Mouse (Mus musculus) regulatory T cell (primary cell): ENCODE results near the gene Csrnp2.

Experiments
- in situ Hi-C: fragments of 300-600 bp; cut with MboI, MseI; formaldehyde crosslinking; loops from one replicate; pipeline ENCODE4 v1.15.1; 2025; ENCODE audit warnings: high pct_unique_total_duplicates

The Csrnp2 gene

DNA sequence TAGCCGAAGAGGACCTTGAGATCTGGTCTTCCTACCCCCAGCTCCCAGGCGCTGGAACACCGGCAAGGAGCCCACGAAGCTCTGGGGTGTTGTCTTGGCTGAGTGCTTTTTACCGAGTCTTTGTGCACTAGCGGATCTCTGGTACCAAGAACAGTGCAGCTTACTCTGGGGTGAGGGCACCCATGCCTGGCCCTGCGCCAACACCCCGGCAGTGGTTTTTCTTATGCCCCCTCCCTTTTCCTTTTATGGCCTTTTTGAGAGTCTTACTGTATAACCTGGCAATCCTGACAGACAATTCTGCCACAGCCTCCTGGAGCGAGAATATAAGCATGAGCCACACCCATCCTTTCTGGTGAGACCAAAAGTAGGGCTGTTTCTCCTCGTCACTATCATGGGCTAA is 16.9 kb downstream of the Csrnp2 start:
- in situ Hi-C loops = no loop called here

DNA sequence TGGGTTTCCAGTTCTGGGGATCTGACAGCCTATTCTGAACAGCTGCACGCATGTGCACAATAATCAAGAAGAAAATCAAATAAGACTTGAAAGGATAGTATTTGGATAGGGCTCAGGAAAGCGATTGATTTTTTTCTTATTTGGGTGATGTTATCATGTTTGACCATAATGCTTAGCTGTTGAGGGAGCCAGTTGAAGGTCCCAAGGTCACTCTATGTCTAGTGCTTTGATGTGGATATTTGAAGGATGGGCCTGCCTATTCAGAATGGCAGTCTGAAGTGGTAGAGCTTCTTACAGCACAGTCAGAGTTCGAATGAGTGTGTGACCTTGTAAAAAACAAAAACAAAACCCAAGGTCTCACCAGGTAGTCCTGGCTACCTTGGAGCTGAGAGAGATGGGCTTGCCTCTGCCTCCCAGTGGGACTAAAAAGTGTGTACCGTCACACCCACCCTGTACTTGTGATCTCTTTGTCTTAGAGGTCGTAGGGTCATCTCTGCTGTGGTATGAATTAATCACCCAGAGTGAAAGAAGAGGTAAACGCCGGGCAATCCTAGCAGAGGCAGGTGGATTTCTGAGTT is 21.3 kb downstream of the Csrnp2 start:
- in situ Hi-C loops = no loop called here

DNA sequence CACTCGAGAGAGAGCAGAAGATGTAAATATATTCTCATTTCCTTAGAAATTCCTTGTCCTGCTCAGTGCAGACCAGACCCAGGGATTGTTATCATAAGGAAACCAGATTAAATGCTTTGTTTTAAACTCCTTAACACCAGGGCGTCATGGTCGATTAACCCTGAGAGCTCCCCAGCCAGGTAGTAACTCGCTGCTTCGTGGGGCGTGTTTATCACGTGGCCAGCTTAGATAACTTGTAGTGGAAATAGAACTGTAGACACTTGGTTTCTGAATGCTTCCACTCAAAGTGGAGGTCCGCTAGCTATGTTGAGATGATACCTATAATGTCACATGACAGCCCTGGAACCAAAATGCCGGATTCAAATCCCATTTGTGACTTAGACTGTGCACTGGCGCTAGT is 25.3 kb downstream of the Csrnp2 start:
- in situ Hi-C loops = no loop called here

DNA sequence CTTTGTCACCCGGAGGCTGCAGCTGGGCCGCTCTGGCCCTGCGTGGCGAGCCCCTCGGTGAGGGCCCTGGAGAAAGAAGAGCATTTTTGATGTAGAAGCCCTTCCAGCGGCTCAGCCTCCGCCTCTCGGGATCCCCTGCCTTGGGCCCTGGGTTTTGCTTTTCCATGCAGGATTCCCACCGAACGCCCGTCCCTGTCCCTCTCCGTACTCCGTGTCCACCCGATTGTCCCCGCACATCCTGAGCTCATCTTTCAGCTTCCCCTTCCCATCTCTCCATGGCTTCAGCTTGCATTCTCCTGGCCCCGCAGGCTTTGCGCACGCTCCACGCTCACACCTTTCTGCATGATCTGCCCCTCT is 26.1 kb downstream of the Csrnp2 start:
- in situ Hi-C loops = no loop called here

DNA sequence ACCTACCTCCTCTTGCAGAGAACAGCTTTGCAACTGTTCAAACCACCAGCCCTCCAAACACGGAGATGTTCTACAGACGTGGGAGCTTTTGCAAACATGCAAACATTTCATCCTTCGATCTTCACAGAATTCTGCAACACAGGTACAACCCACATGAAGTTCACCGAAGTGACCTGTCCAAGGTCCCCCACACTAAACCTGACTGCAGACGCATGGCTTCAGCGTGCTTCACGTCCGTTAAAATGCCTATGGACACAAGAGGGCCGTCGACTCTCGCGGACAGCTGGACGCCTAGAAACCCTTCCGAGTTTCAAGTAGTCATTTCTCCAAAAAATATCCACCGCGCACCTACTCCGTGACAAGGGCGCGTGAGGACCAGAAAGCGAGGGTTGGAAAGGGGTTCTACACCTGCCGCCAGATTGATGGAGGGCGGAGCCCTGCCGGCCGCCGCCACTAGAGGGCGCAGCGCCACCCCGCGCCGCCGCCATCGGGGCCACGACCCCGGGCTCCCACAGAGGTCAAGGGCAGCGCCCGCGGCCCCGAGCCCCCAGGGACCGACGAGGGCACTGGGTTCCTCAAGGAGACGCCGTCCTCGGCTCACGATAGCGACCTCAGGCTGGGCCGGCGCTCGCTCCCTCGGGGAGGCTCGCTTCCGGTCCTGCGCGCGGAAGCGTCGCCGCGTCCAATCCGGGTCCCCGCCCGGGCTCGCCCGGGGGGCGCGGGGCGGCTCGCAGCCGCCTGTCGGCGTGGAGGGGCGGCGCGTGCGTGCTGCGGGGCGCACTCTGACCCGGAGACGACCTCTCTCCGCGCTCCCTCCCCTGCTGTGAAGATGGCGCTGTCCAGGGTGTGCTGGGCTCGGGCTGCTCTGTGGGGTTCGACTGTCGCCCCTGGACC is 26.7 kb downstream of the Csrnp2 start, which contains the start of gene Letmd1:
Gene Letmd1, plus strand, starts transcription at position 729 of the 894 bp plus-strand sequence.
- in situ Hi-C loops = no loop called here

DNA sequence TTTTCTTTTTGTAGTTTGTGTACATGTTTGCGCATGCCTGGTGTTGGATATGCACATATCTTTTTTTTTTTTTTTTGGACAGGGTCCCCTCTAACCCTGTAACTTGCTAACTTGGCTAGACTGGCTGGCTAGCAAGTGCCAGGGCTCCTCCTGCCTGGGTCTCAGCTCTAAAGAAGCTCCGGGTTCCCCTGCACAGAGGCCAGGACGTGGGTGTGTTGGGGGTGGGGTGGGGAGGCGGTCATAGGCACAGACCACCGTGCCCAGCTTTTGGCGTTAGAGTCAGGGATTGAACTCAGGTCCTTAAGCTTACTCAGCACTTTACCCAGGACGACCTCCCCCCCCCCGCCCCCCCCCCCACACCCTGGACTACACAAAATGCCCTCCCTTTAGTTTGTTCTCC is 27.6 kb downstream of the Csrnp2 start:
- in situ Hi-C loops = no loop called here

DNA sequence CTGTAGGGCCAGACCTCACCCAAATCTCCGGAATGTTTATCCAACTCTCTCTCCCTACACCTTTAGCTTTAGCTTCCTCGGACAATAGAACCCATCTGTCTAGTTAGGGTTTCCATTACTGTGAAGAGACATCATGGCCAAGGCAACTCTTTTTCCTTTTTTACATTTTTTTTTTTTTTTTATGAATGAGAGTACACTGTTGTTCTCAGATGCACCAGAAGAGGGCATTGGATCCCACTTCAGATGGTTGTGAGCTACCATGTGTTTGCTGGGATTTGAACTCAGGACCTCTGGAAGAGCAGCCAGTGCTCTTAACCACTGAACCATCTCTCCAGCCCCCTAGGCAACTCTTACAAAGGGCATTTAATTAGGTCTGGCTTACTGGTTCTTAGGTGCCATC is 29.9 kb downstream of the Csrnp2 start:
- in situ Hi-C loops = no loop called here

DNA sequence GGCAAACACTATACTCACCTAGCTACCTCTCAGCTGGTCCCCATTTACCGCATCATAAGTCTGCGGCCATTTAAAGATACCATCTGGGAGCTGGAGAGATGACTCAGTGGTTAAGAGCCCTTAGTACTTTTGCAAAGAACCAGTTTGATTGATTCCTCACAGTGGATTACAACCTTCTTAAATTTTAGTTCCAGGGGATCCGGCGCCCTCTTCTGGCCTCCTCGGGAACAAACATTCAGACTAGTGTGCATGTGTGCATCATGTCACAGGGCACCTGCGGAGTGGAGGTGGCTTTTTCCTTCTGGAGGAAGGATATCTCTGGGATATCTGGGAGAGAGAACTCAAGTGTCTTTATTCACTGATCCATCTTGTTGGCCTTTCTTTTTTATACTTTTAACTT is 31.6 kb downstream of the Csrnp2 start:
- in situ Hi-C loops = loop anchor here (5.0 kb wide), 1 partner anchor 149 kb away; no protein-coding TSS in a partner anchor

DNA sequence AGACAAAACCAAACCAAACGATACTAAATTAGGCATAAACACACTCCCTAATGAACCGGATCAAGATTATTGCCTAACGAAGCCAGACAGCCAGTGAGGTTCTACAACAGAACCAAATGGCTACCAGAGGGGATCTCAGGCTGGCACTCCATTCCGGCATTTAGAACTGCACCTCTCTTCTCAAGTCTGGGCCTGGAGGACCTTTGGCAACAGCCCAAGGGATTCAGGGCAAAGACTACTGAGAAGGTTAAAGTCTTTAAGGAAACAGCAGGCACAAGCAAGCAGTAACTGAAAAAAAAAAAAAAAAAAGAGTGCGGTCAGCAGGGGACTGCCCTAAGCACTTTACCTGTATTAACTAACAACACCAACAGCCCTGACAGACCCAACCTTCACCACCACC is 33.2 kb downstream of the Csrnp2 start:
- in situ Hi-C loops = loop anchor here (5.0 kb wide), 1 partner anchor 150 kb away; no protein-coding TSS in a partner anchor

DNA sequence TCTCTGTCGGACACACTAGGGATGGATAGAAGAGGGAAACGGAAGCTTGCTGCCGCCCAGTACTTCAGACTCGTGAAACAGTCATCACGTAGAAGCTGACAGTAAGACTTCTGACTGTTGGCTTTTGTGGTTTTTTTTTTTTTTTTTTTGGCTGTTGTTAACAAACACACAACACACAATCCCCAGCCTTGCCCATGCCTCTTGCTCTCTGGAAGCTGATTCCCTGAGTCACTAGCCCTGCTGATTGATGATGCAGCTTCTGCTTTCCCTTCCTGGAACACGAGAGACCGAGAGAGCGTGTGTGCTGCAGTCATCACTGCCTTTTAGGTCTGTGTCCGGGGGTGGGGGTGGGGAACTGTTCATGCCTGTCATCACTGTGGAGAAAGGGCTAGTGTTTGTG is 33.6 kb downstream of the Csrnp2 start:
- in situ Hi-C loops = loop anchor here (5.0 kb wide), 1 partner anchor 151 kb away; no protein-coding TSS in a partner anchor

DNA sequence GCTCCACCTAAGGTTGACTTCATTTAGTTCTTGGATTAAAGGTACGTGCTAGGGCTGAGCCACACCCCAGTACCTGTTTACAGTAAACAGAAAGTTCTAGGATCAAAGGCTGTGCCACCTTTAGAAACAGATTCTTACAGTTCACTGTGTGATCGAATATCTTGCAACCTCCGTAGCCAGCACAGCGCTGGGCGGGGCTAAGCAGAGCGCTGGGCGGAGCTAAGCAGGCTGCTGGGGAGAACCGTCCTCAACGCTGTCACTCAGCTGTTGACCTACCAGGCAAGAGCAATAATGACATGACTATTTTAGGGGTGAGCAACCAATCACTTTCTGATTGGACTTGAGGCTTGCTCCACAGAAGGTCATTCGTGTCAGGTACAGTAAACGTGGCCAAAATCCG is 34.3 kb downstream of the Csrnp2 start:
- in situ Hi-C loops = loop anchor here (5.0 kb wide), 1 partner anchor 151 kb away; no protein-coding TSS in a partner anchor

DNA sequence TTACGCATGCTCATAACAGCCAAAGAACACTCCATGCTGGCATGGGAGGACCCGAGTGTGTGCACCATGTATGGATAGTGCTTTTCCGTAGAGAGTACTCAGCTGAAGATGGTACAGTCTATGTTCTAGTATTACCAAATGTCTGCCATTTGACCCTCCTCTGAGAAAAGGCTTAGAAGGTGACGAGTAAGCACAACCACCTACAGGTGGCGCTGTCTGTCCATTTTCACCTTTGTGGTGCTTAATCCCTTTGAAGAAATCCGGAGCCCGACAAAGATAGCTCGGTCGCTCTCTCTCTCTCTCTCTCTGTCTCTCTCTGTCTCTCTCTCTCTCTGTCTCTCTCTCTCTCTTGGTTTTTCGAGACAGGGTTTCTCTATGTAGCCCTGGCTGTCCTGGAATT is 37.2 kb downstream of the Csrnp2 start:
- in situ Hi-C loops = no loop called here

DNA sequence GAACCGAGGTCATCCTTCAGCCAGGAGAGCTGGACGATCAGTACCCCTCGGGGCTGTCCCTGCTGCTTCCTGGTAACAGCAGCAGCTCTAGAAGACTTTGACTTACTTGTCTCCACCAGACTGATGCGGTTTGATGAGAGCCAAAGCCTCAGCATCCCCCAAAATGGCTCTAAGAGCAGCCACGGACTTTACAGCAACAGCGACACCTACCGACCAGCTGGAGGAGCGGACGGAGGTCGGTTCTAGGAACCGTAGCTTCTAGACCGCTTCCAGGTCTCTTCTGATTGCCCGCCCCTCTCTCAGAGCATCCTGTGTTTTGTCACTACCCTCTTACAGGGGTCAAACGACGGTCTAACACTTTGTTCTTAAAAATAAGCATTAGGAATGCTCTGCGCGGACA is 37.9 kb downstream of the Csrnp2 start:
- in situ Hi-C loops = no loop called here

DNA sequence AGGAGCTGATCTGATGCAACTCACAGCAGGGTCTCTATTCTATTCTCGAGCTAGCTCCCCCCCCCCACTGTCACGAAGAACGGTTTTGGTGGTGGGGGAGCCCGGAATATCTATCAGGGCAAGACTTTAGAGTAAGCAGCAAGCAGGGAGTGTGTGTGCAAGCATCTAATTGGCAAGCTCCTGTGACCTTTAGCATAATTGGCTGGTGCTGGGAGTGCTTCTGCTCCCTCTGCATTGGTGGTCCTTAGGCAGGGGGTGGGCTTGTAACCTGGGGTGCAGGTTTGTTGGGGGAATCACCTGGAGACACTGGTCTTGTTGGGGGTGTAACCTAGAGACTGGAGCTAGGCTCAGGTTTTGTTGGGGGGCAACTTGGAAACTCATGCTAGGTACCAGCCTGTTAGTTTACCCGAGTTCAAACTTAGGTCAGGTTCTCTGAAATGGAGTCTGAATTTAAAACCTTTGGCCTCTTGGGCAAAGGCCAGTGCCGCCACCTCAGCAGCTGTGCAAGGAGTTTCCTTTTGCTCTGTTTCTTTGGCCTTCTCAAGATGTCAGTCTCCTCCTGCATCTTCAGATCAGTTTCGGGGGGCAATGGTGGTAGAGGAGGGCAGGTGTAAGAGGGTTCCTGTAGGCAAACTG is 38.8 kb downstream of the Csrnp2 start:
- in situ Hi-C loops = no loop called here

DNA sequence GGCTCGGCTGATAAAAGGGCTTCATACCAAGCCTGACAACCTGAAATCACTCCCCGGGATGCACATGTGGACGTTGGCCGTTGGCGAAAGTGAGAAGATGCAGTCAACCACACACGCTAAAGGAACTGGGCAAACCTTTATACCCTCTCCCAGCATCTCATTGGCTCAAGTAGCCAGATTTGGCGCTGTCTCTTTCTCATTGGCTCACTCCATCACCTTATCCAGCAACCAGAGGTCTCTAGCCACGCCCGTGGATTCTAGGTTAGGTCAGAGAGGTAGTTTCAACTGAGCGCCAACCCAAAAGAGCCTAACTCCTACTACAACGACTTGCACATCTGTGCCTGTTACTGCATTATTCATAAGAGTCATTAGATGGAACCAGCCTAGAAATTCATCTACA is 42.8 kb downstream of the Csrnp2 start:
- in situ Hi-C loops = loop anchor here (5.0 kb wide), 2 partner anchors 40 to 130 kb away; no protein-coding TSS in a partner anchor

DNA sequence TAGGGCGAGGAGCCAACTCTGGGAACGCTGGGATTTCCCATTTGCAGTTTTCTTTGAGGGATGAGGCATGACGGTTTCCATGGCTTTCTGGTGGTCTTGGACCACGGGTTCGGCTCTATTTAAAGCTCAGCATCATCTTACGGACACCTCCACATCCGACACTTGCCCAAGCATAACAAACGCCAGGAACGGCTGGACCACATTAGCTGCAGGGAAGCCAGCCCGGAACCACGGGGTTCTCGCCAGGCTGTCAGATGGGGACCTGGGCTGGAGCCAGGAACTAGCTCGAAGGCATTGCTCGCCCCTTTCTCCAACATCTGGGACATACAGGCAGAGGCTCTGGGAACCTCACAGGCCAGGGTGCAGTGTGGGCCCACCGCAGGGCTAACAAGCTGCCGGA is 44.0 kb downstream of the Csrnp2 start:
- in situ Hi-C loops = loop anchor here (5.0 kb wide), 2 partner anchors 39 to 129 kb away; no protein-coding TSS in a partner anchor

DNA sequence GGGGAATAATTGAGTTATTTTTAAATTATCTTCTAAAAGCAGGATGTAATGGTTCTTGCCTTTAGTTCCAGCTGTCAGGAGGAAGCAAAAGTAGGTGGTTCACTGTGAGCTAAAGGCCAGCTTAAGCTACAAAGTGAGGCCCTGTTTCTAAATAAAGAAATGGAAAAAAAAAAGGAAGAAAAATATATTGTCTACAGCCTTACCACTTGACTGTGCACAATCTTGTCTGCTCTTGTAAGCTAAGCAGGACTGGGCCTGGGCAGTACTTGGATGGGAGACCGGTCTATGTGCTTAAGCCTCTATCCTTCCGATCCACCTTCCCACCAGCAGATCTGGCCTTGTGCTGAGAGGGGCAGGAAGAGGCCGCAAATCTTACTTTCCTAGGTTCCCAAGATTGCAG is 45.8 kb downstream of the Csrnp2 start:
- in situ Hi-C loops = no loop called here

DNA sequence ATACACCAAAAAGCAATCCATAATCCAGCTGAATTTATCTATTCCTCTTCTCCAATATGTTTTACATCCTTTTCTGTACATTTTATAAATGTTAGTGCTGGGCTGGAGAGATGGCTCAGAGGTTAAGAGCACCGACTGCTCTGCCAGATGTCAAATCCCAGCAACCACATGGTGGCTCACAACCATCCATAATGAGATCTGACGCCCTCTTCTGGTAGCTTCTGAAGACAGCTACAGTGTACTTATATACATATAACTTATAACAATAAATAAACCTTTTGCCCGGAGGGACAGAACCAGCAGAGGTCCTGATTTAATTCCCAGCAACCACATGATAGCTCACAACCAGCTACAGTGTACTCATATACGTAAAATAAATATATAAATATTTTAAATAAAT is 46.7 kb downstream of the Csrnp2 start:
- in situ Hi-C loops = no loop called here

DNA sequence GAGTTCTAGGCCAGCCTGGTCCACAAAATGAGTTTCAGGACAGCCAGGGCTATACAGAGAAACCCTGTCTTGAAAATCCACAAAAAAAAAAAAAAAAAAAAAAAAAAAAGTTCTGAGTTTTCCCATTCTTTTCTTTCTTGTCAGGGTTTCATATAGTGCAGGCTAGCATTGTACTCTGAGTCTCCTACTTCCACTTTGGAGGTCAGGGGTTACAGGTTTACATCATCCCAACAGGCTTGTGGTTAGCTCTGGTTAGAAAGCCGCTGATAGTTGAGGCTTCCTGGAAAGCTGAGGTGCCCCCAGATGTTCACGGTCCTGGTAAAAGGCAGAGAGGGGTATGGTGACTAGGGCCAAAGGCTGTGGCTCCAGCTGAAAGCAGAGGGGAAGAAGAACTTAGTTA is 48.4 kb downstream of the Csrnp2 start:
- in situ Hi-C loops = no loop called here

DNA sequence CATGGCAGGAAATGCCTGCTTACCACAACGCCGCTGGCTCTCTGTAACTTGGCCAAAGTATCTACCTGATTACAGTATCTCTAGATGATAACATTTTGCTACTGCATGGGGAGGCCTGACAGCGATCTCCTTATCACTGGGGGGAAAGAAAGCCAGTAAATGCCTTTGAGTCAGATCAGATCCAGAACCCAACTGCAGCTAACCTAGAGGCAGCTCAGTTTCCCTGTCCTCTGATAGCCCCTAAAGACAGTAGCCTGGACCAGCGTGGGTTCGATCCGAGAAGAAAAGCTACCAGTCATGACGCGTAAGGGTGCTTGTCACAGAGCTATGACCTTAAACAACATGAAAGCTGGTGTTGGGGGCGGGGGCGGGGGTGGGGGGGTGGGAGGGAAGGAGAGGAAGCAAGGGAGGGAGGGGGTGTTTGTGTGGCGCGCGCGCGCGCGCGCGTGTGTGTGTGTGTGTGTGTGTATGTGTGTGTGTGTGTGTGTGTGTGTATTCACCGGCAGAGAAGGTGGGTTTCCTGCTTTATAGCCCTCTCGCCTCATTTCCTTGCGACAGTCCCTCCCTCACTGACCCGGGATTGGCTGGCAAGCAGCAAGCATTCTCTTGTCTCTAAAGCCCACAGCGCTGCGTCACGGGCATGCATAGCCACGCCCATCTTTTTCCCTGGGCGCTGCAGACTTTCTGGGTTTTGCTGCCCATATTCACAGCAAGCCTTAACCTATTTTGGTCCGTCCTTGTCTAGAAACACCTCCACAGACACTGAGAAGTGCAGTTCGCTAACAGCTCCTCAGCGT is 52.0 kb downstream of the Csrnp2 start:
- in situ Hi-C loops = no loop called here

DNA sequence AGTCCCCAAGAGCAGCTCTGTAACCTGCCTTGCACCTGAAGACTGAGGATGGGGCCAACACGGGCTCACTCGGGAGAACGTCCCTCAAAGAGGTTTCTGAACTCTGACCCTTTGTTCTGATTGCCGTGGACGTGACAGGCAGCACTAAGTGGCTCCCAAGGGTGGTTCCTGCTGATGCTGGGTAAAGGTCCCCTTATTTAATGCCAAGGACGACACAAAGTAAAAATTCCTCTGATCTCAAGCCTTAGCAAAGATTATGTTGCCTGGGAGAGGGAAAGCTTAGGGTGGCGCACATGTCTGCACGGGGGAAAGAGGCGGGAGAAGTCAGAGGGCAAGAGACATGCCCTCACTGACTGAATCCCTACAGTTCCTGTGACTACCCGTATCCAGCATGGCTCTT is 58.8 kb downstream of the Csrnp2 start:
- in situ Hi-C loops = no loop called here

DNA sequence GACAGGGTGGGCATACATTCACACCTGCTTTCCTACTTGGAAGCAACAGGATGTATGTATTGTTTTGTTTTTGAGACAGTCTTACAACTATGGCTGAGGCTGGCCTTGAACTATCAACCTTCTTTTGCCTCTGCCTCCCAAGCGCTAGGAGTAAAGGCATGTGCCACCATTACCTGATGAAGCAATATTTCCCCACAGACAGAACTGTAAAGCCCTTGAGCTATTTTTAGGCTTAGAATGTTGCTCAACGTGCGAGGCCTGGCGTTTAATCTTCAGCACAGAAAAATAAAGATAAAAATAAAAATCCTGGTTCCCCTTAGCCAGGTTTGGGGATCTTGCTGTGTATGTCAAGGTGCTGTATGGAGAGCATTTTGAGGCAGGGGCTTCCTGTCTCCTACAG is 59.2 kb downstream of the Csrnp2 start:
- in situ Hi-C loops = no loop called here
